Mouse (Mus musculus): ENCODE results near the gene Sh3rf1. TPM values are rescaled to one million over a fixed set of nuclear protein-coding genes. Genes with fewer than 3 reads are reported as not detected.

The Sh3rf1 gene
- polyA plus RNA-seq, 1 experiment from 2014 or later, result 25.3 TPM

DNA sequence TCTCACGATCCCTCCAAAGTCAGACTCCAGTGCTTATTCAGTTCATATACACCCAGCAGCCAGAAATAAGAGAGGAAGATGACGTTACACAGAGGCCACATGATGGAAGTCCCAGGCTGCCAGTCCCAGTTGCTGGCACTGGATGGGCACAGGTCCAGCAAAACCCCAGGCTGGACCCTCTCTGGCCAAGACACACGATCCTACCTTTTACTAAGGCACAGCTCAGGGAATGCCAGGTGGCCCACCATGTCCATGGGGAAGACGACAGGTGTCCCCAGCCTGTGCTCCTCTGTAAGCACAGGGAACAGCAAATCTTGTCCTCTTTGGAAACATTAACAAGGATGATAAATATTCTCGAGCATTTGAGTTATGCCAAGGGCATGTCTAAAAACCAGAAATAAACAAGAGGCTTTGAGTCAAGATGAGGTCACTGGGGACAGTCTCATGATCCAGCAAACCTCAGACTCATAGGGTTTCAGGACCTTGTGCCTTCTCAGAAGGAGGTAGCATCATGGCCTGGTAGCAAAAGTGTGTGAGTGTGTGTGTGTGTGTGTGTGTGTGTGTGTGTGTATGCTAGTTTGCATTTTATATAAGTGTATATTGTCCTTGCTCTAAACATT lies 29.3 kb upstream of the Sh3rf1 start:
- Histone ChIP-seq H3K9ac (ENCODE audit: low read depth, low read length) (no peak overlapping the region), H3K27ac (ENCODE audit: low read depth, low read length) (no peak overlapping the region), H3K4me1 (replicated peaks; ENCODE audit: control insufficient read depth, insufficient read depth, low read length) (no peaks in the 10 kb centered on the region), H3K36me3 (ENCODE audit: control insufficient read depth, insufficient read depth, low read length) (no peaks in the 10 kb centered on the region), H3K4me2 (replicated peaks; ENCODE audit: low read depth, low read length) (no peak overlapping the region), H3K4me3 (ENCODE audit: low read depth, low read length) (no peak overlapping the region), H3K9me3 (ENCODE audit: control insufficient read depth, low read length) (no peaks in the 10 kb centered on the region), H3K27me3 (ENCODE audit: control insufficient read depth, insufficient read depth, low read length) (no peaks in the 10 kb centered on the region)
- no peak for ATAC-seq (ENCODE audit: low FRiP score)
- 93% methylated on average over 5 of the region's 5 CpGs for WGBS
- no peak for DNase-seq (ENCODE audit: low spot score)

DNA sequence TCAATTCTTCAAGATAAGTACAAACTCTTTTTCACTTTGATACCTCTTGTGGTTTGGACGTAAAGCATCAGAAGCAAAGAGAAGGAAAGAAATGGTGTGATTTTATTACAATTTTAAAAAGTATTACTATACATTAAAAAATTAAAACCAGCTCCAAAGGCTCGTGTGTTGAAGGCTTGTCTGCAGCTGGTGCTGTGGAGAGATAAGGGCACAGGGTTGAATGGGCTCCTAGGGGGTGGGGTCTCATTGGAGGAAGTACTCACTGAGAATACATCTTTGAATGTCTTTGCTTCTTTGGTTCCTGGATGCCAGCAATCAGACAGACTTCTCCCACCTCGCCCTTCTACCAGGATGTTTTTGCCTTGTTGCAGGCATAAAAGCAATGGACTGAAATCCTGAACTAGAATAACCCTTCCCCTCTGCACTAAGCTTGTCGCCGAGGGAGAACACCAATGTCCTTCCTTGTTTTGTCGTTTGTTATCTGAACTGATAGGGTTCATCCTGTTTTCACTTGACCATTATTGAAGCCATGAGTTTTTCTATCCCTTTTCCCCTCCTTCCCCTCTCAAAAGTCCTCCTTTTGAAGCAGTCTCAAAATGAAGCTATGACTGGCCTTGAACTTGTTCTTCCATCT lies 23.3 kb upstream of the Sh3rf1 start:
- H3K4me1 ChIP-seq (replicated peaks; ENCODE audit: control insufficient read depth, insufficient read depth, low read length), result no peaks in the 10 kb centered on the region
- ATAC-seq (ENCODE audit: low FRiP score) (no peak), DNase-seq (ENCODE audit: low spot score) (no peak)
- no peak overlapping the region for H3K4me3 ChIP-seq (ENCODE audit: low read depth, low read length)
- WGBS, result 79% methylated on average over 6 of the region's 6 CpGs
- no peak overlapping the region for H3K4me2 ChIP-seq (replicated peaks; ENCODE audit: low read depth, low read length)
- H3K27me3 ChIP-seq (ENCODE audit: control insufficient read depth, insufficient read depth, low read length), result no peaks in the 10 kb centered on the region
- H3K9me3 ChIP-seq (ENCODE audit: control insufficient read depth, low read length), result no peaks in the 10 kb centered on the region
- H3K9ac ChIP-seq (ENCODE audit: low read depth, low read length), result no peak overlapping the region
- no peak overlapping the region for H3K27ac ChIP-seq (ENCODE audit: low read depth, low read length)
- H3K36me3 ChIP-seq (ENCODE audit: control insufficient read depth, insufficient read depth, low read length), result no peaks in the 10 kb centered on the region

DNA sequence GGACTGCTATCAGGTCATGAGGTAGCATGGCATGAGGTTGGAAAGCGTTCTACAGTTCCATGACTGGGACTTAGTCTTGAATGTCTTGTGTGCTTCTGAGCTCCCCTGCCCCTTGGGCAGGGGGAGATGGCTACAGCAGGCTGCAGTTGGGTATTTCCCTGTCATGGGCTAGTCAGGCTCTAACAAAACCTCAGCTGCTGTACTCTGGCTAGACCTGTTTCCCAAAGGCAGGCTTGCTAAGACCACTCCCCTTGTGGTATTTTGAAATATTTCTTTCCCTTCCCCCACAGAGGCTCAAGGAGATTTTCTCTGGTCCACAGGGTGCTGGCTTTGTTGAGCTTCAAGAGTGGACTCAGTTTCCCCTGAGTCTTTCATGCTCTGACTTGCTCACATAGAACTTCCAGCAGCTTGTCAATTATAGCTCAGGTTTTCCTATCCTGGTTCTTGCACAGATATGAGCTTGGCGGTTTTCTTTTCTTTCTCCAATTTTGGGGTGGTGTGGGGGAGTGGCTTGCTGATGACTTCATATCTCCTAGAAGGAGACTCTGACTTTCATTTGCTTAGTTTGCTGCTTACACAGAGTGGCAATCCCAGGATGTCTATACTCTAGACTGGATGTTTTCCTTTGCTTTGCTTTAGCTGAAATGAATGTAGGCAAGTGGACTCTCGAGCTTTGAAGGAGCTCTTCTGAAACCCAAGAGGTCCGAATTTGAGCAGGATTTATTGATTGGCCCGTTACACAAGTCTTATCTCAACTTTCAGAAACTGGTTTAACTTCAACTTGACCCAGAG lies 20.4 kb upstream of the Sh3rf1 start:
- H3K4me3 ChIP-seq (ENCODE audit: low read depth, low read length), result no peak overlapping the region

DNA sequence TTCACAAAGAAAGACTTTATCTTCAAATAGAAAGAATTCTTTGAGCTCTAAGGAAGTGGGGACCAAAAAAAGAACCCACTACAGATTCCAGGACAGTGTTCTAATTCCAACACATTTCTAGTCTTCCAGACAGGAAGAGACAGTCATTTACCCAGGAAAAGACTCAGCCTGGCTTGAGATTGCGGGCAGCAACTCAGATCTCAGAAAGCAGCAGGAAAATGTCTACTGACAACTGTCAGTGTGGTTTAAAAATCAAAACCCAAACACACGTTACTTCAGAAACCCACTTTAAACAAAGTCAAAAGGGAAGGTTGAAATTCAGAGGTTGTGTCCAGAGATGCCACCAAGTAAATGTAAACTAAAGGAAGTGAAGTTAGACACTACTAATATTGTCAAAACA lies 16.8 kb upstream of the Sh3rf1 start:
- H3K27me3 ChIP-seq (ENCODE audit: control insufficient read depth, insufficient read depth, low read length), result no peaks in the 10 kb centered on the region
- ATAC-seq (ENCODE audit: low FRiP score), result no peak
- DNase-seq (ENCODE audit: low spot score), result no peak
- H3K4me1 ChIP-seq (replicated peaks; ENCODE audit: control insufficient read depth, insufficient read depth, low read length), result no peaks in the 10 kb centered on the region
- H3K36me3 ChIP-seq (ENCODE audit: control insufficient read depth, insufficient read depth, low read length), result no peaks in the 10 kb centered on the region
- no peak overlapping the region for H3K27ac ChIP-seq (ENCODE audit: low read depth, low read length)
- WGBS, result 83% methylated on average over 2 of the region's 2 CpGs
- H3K9ac ChIP-seq (ENCODE audit: low read depth, low read length), result no peak overlapping the region
- no peaks in the 10 kb centered on the region for H3K9me3 ChIP-seq (ENCODE audit: control insufficient read depth, low read length)
- no peak overlapping the region for H3K4me3 ChIP-seq (ENCODE audit: low read depth, low read length)
- H3K4me2 ChIP-seq (replicated peaks; ENCODE audit: low read depth, low read length), result no peak overlapping the region

More for the DNA sequence above, 20.4 kb upstream of the Sh3rf1 start:
- 87% methylated on average over 5 of the region's 5 CpGs for WGBS
- Histone ChIP-seq H3K27ac (ENCODE audit: low read depth, low read length) (no peak overlapping the region), H3K36me3 (ENCODE audit: control insufficient read depth, insufficient read depth, low read length) (no peaks in the 10 kb centered on the region), H3K4me1 (replicated peaks; ENCODE audit: control insufficient read depth, insufficient read depth, low read length) (no peaks in the 10 kb centered on the region), H3K9me3 (ENCODE audit: control insufficient read depth, low read length) (no peaks in the 10 kb centered on the region), H3K9ac (ENCODE audit: low read depth, low read length) (no peak overlapping the region), H3K27me3 (ENCODE audit: control insufficient read depth, insufficient read depth, low read length) (no peaks in the 10 kb centered on the region), H3K4me2 (replicated peaks; ENCODE audit: low read depth, low read length) (no peak overlapping the region)
- DNase-seq (ENCODE audit: low spot score) (no peak), ATAC-seq (ENCODE audit: low FRiP score) (no peak)

DNA sequence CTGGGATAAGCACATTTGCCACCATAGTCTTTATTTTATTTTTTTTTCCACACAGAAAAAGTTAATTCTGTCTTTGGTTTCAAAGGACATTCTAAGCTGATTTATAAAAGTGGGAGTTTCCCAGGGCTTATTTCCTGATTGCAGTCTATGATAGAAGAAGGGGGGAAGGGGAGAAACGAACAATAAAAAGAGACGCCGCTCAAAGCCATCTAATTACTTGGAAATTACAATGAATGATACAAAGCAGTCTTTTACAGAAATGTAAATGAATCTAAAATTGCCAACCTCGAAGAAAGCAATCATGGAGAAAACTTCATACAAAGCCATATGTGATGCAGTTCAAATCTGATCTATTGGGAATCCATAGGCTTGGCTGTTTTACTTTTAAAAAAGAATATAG lies 16.0 kb upstream of the Sh3rf1 start:
- Histone ChIP-seq H3K4me3 (ENCODE audit: low read depth, low read length) (no peak overlapping the region), H3K27ac (ENCODE audit: low read depth, low read length) (no peak overlapping the region), H3K9ac (ENCODE audit: low read depth, low read length) (no peak overlapping the region), H3K36me3 (ENCODE audit: control insufficient read depth, insufficient read depth, low read length) (no peaks in the 10 kb centered on the region), H3K9me3 (ENCODE audit: control insufficient read depth, low read length) (no peaks in the 10 kb centered on the region), H3K4me2 (replicated peaks; ENCODE audit: low read depth, low read length) (no peak overlapping the region), H3K27me3 (ENCODE audit: control insufficient read depth, insufficient read depth, low read length) (no peaks in the 10 kb centered on the region), H3K4me1 (replicated peaks; ENCODE audit: control insufficient read depth, insufficient read depth, low read length) (no peaks in the 10 kb centered on the region)
- ATAC-seq (ENCODE audit: low FRiP score) (no peak), DNase-seq (ENCODE audit: low spot score) (no peak)
- 81% methylated on average over 4 of the region's 4 CpGs for WGBS

DNA sequence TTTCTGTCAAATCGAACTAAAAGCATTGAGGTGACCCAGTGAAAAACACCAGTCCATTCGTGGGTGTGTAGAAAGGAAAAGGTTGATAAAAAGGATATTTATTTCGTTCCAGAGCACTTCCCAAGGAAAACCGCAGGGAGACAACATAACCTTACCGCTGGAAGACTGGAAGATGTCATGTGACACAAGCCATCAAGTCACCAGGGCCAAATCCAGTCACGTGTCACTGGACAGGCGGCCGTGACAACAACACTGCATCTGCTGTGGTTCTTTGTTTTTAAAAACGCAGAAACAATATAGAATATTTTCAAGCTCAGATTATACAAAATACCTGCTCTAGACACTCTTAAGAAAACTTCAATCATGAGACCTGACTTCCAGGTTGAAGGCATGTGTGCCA lies 15.0 kb upstream of the Sh3rf1 start:
- Histone ChIP-seq H3K27ac (ENCODE audit: low read depth, low read length) (no peak overlapping the region), H3K4me3 (ENCODE audit: low read depth, low read length) (no peak overlapping the region), H3K27me3 (ENCODE audit: control insufficient read depth, insufficient read depth, low read length) (no peaks in the 10 kb centered on the region), H3K4me2 (replicated peaks; ENCODE audit: low read depth, low read length) (no peak overlapping the region), H3K4me1 (replicated peaks; ENCODE audit: control insufficient read depth, insufficient read depth, low read length) (no peaks in the 10 kb centered on the region), H3K36me3 (ENCODE audit: control insufficient read depth, insufficient read depth, low read length) (no peaks in the 10 kb centered on the region), H3K9ac (ENCODE audit: low read depth, low read length) (no peak overlapping the region), H3K9me3 (ENCODE audit: control insufficient read depth, low read length) (no peaks in the 10 kb centered on the region)
- 86% methylated on average over 9 of the region's 9 CpGs for WGBS
- no peak for DNase-seq (ENCODE audit: low spot score)
- no peak for ATAC-seq (ENCODE audit: low FRiP score)

DNA sequence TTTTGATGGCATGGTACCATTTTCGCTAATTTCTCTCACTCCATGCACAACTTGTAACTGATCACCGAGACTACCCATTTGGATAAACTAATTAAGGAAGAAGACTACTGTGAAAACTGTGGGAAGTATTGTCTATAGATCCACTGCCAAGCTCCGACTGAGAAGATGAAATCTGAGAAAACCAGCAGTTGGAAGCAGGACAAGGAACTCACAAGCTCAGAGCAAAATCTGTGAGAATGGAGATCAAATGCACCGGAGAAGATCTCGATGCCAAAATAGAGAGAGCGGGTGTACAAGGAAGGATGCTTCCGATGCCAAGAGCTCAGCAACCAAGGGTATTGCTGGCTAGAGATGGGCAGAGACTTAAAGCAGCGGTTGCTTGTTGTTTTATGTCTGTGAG lies 12.8 kb upstream of the Sh3rf1 start:
- H3K27ac ChIP-seq (ENCODE audit: low read depth, low read length), result no peak overlapping the region
- H3K4me2 ChIP-seq (replicated peaks; ENCODE audit: low read depth, low read length), result no peak overlapping the region
- H3K4me1 ChIP-seq (replicated peaks; ENCODE audit: control insufficient read depth, insufficient read depth, low read length), result no peaks in the 10 kb centered on the region; the same call in 1 of the 2 replicates
- H3K9ac ChIP-seq (ENCODE audit: low read depth, low read length), result no peak overlapping the region
- ATAC-seq (ENCODE audit: low FRiP score), result no peak
- no peaks in the 10 kb centered on the region for H3K27me3 ChIP-seq (ENCODE audit: control insufficient read depth, insufficient read depth, low read length)
- WGBS, result 89% methylated on average over 8 of the region's 8 CpGs
- no peak overlapping the region for H3K4me3 ChIP-seq (ENCODE audit: low read depth, low read length)
- DNase-seq (ENCODE audit: low spot score), result no peak
- H3K9me3 ChIP-seq (ENCODE audit: control insufficient read depth, low read length), result no peaks in the 10 kb centered on the region
- no peaks in the 10 kb centered on the region for H3K36me3 ChIP-seq (ENCODE audit: control insufficient read depth, insufficient read depth, low read length)

DNA sequence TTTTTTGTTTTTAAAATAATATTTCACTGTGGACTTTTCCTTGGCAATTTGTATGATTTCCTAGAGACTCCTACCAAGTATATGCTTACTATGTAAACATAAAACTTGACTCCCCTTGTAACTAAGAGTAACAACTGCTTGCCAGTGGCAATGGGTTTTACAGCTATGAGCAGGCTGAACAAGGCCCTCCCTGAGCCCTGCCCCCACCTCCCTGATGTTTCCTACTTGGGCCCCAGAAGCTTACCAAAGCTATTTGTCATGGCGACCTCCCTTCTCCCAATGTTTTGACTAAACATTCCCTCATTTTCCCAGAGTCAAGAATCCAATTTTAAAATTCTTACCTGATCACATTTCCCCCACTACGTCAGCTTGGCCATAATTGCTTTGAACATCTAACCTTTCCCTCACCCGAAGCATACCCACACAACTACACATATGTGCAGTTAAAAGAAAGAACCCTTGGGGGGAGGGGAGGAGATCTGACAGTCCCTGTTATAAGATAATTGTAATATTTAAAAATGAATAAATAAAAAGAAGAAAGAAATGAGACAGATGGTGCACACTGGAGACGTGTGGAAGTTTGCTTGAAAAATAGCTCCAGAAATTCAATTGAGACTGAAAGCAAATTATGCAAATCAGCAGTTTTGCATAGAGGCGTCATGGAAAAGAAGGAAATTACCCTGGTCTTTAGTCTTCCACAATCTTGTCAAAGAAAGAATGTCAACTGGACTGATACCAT lies 8.4 kb upstream of the Sh3rf1 start:
- ATAC-seq (ENCODE audit: low FRiP score) (peak; percentile 63; the same call in 1 of the 2 replicates), DNase-seq (ENCODE audit: low spot score) (no peak)
- 47% methylated on average over 5 of the region's 5 CpGs for WGBS

More for the DNA sequence above, 8.4 kb upstream of the Sh3rf1 start:
- Histone ChIP-seq H3K27me3 (ENCODE audit: control insufficient read depth, insufficient read depth, low read length) (no peaks in the 10 kb centered on the region), H3K36me3 (ENCODE audit: control insufficient read depth, insufficient read depth, low read length) (no peaks in the 10 kb centered on the region), H3K9ac (ENCODE audit: low read depth, low read length) (no peak overlapping the region), H3K4me1 (replicated peaks; ENCODE audit: control insufficient read depth, insufficient read depth, low read length) (no peaks in the 10 kb centered on the region; the same call in 1 of the 2 replicates), H3K4me2 (replicated peaks; ENCODE audit: low read depth, low read length) (no peak overlapping the region), H3K27ac (ENCODE audit: low read depth, low read length) (no peak overlapping the region), H3K4me3 (ENCODE audit: low read depth, low read length) (no peak overlapping the region), H3K9me3 (ENCODE audit: control insufficient read depth, low read length) (no peaks in the 10 kb centered on the region)

Measured in hindbrain, embryonic 11.5 days (tissue).